Mouse (Mus musculus): Measurements from ENCODE around the gene Prm2. TPM values are rescaled to one million over a fixed set of nuclear protein-coding genes. Genes with fewer than 3 reads are reported as not detected.

Gene Prm2
- polyA plus RNA-seq, 1 experiment from 2014 or later, result not detected

DNA sequence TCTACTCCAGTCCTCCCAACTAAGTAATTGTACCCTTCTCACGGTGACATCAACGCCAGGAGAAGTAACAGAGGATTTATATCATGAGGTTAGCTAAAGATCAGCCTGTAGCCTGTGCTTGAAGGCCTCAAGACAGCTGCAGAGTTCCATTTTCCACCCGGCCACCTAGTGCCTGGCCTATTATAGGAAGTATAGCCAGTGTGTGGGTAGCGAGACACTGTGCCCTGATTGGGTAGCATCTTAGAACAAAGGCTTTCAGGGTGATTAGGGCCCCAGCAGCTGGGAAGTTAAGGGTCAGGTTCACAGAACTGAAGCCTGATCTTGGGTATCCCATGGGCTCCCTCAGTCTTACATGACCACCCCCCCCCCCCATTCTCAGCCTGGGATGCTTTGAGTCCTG lies 7.1 kb downstream of the Prm2 start:
- H3K4me2 ChIP-seq (replicated peaks; ENCODE audit: low read depth, low read length), result no peak overlapping the region
- no peak overlapping the region for H3K27ac ChIP-seq (ENCODE audit: low read depth, low read length)
- H3K36me3 ChIP-seq (ENCODE audit: control insufficient read depth, insufficient read depth, low read length), result no peaks in the 10 kb centered on the region
- ATAC-seq (ENCODE audit: low FRiP score, low TSS enrichment), result no peak
- no peak overlapping the region for H3K9ac ChIP-seq (ENCODE audit: low read depth, low read length)
- WGBS, result 41% methylated on average over 4 of the region's 4 CpGs
- no peaks in the 10 kb centered on the region for H3K27me3 ChIP-seq (ENCODE audit: control insufficient read depth, insufficient read depth, low read length)
- no peak overlapping the region for H3K4me3 ChIP-seq (ENCODE audit: low read length)
- H3K4me1 ChIP-seq (ENCODE audit: control insufficient read depth, insufficient read depth, low read length), result peaks cover 10% of the 10 kb centered on the region
- no peaks in the 10 kb centered on the region for H3K9me3 ChIP-seq (ENCODE audit: control insufficient read depth, low read length)

DNA sequence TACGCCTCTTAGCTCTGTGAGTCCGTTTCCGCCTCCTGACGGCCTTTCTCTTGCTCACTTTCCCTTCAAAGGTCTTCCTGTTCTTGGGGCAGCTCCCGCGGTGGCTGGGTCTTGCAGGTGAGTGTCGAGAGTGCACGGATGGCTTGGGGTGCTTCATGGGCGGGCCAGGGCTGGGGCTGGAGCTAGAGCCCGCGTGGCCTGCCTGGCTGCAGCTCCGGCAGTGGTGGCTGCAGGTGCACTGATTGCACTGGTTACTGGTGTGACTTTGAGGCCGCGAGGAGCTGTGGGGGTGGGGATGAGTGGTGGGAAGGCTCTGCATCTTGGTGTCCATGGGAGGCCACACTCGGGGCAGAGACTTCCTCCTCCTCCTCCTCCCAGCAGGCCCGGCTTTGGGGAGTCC lies 7.7 kb downstream of the Prm2 start, which contains the start of gene Tnp2:
Tnp2 (minus strand) TSS at position 390 of the 400 bp plus-strand sequence.
- H3K4me2 ChIP-seq (replicated peaks; ENCODE audit: low read depth, low read length), result no peak within 1 kb of the TSS
- ATAC-seq (ENCODE audit: low FRiP score, low TSS enrichment), result no peak
- H3K9ac ChIP-seq (ENCODE audit: low read depth, low read length), result no peak within 1 kb of the TSS
- no peaks in the 10 kb centered on the region for H3K27me3 ChIP-seq (ENCODE audit: control insufficient read depth, insufficient read depth, low read length)
- peaks cover 14% of the 10 kb centered on the region for H3K4me1 ChIP-seq (ENCODE audit: control insufficient read depth, insufficient read depth, low read length)
- no peak within 1 kb of the TSS for H3K27ac ChIP-seq (ENCODE audit: low read depth, low read length)
- H3K4me3 ChIP-seq (ENCODE audit: low read length), result no peak within 1 kb of the TSS
- no peaks in the 10 kb centered on the region for H3K9me3 ChIP-seq (ENCODE audit: control insufficient read depth, low read length)
- H3K36me3 ChIP-seq (ENCODE audit: control insufficient read depth, insufficient read depth, low read length), result no peaks in the 10 kb centered on the region
- WGBS, result 35% methylated on average over 16 of the region's 16 CpGs

DNA sequence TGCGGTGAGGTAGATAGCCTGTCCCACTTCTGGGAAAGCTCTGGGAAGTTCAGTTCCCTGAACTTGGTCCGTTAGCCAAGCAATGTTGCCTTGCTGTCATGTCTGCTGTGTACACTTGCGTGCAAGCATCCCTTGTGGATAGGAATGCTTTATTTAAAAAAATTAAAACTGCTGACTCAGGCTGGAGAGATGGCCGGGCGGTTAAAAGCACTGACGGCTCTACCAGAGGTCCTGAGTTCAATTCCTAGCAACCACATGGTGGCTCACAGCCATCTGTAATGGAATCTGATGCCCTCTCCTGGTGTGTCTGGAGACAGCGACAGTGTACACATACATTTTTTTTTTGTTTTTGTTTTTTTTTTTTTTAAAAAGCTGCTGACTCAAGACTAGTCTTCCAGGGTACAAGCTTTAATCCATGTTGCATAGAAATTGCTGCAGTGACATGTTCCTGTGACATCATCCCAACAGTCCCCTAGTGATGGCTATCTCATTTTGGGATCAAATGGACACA lies 8.3 kb downstream of the Prm2 start:
- 76% methylated on average over 7 of the region's 7 CpGs for WGBS
- no peak for ATAC-seq (ENCODE audit: low FRiP score, low TSS enrichment)
- no peaks in the 10 kb centered on the region for H3K9me3 ChIP-seq (ENCODE audit: control insufficient read depth, low read length)

DNA sequence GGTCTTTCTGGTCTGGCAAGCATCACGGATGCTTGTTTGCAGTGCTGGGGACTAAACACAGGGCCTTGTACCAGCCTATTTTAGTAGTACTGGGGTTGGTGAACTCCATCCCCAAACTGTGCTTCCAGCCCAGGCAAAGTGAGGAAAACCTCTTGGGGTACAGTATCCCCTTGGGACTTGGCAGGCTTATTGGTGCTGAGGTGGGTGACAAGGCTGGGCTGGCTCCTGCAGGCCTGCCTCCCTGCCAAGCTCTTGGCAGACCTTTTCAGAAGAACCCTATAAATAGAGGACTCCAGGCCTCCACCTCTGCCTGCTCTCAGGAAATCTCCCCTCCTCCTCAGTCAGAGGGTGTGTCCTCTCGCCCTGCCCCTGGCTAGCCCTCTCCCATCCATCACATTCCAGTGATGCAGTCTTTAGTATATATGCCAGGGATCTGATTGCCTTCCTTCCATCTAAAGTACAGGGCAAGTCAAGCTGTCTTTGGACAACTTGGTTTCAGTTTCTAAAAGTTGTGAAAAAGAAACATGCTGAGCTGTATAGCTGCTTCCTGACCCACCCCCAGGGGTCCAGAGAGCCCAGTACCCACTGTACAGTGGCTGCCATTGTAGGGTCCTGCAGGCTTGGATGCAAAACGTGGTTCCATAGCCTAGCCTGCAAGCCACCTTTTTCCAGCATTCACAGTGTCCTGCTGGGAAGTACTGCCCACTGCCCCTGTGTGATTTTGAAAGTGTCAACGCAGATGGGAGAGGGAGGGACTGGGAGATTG lies 9.0 kb downstream of the Prm2 start:
- Histone ChIP-seq H3K4me2 (replicated peaks; ENCODE audit: low read depth, low read length) (peak overlapping the region; percentile 97; the same call in 1 of the 2 replicates), H3K4me1 (ENCODE audit: control insufficient read depth, insufficient read depth, low read length) (peaks cover 27% of the 10 kb centered on the region), H3K9ac (ENCODE audit: low read depth, low read length) (no peak overlapping the region), H3K27ac (ENCODE audit: low read depth, low read length) (peak overlapping the region; percentile 96; the same call in 1 of the 2 replicates), H3K4me3 (ENCODE audit: low read length) (no peak overlapping the region), H3K36me3 (ENCODE audit: control insufficient read depth, insufficient read depth, low read length) (peaks cover 4% of the 10 kb centered on the region; the same call in 1 of the 2 replicates), H3K9me3 (ENCODE audit: control insufficient read depth, low read length) (no peaks in the 10 kb centered on the region), H3K27me3 (ENCODE audit: control insufficient read depth, insufficient read depth, low read length) (no peaks in the 10 kb centered on the region)
- WGBS, result 51% methylated on average over 4 of the region's 4 CpGs
- no peak for ATAC-seq (ENCODE audit: low FRiP score, low TSS enrichment)

More for the DNA sequence above, 8.3 kb downstream of the Prm2 start:
- Histone ChIP-seq H3K27me3 (ENCODE audit: control insufficient read depth, insufficient read depth, low read length) (no peaks in the 10 kb centered on the region), H3K4me2 (replicated peaks; ENCODE audit: low read depth, low read length) (no peak overlapping the region), H3K4me3 (ENCODE audit: low read length) (no peak overlapping the region), H3K36me3 (ENCODE audit: control insufficient read depth, insufficient read depth, low read length) (peaks cover under 1% of the 10 kb centered on the region; the same call in 1 of the 2 replicates), H3K9ac (ENCODE audit: low read depth, low read length) (no peak overlapping the region), H3K27ac (ENCODE audit: low read depth, low read length) (no peak overlapping the region), H3K4me1 (ENCODE audit: control insufficient read depth, insufficient read depth, low read length) (peaks cover 21% of the 10 kb centered on the region)

DNA sequence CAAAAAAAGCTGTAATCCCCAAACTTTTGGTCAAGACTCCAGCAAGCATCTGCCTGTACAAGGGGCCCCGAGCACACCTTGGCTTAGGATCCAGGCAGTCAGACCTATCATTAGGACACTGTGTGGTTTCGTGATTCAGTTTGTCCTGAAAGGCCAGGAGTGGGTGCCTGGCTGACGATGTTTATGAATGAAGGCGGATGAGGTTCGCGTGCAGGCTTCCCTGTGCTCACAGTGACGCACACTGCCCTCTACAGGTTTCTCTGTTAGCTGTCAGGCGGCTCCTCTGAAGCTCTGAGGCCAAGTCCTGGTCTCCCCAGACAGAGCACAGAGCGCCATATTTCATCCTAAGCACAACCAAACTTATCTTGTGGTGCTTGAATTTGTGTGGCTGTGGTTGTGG lies 9.6 kb downstream of the Prm2 start:
- H3K36me3 ChIP-seq (ENCODE audit: control insufficient read depth, insufficient read depth, low read length), result peaks cover 4% of the 10 kb centered on the region; the same call in 1 of the 2 replicates
- peaks cover 28% of the 10 kb centered on the region for H3K4me1 ChIP-seq (ENCODE audit: control insufficient read depth, insufficient read depth, low read length)
- H3K9me3 ChIP-seq (ENCODE audit: control insufficient read depth, low read length), result no peaks in the 10 kb centered on the region
- peak overlapping the region; percentile 81 for H3K9ac ChIP-seq (ENCODE audit: low read depth, low read length)
- WGBS, result 0% methylated on average over 9 of the region's 9 CpGs
- H3K27me3 ChIP-seq (ENCODE audit: control insufficient read depth, insufficient read depth, low read length), result no peaks in the 10 kb centered on the region
- ATAC-seq (ENCODE audit: low FRiP score, low TSS enrichment), result peak; percentile 33
- H3K27ac ChIP-seq (ENCODE audit: low read depth, low read length), result peak overlapping the region; percentile 96
- H3K4me2 ChIP-seq (replicated peaks; ENCODE audit: low read depth, low read length), result peak overlapping the region; percentile 97
- H3K4me3 ChIP-seq (ENCODE audit: low read length), result peak overlapping the region; percentile 56

DNA sequence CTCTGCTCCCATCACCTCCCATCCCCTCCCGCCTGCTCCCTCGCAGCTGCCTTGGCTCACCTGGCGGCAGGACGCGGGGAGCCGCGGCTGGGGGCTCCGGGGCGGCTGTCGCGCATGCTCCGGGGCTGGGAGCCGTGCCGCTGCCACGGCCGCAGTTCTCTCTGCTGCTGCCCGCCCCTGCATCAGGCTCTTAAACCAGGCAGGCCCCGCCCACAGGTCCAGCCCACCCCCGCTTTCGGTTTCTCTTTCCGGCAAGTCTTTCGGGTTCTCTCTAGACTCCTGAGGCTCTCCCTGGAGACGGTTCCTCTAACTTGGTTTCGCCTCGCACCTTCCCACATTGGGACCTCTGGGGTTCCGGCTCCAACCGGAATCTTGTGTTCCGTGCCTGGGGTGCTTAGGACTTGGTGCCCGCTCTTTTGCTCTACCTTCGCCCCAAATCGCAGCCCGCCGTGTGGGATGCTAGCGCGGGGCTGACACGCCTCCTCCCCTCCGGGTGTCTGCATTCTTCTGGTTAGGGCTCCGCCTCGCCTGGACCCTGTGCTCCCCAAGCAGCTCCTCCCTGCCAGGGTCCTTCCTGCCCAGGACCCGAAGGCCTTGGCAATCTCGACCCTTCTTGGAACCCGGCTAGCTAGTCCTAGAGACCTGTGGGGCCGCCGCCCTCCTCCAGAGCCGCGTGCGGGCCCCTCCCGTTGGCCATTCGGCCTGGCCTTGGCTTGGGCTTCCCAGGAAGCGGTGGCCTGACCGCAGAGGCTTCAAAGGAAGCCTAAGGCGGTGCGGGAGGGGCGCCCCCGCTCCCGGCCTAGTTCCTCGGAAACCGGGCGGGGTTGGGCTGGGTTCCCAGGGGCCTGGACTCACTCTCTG lies 10.3 kb downstream of the Prm2 start, which contains the start of gene Socs1:
Socs1 (minus strand) TSS at position 166 of the 861 bp plus-strand sequence.
- H3K9ac ChIP-seq (ENCODE audit: low read depth, low read length), result peak within 1 kb of the TSS; percentile 81
- H3K27me3 ChIP-seq (ENCODE audit: control insufficient read depth, insufficient read depth, low read length), result no peaks in the 10 kb centered on the region
- peaks cover 4% of the 10 kb centered on the region; the same call in 1 of the 2 replicates for H3K36me3 ChIP-seq (ENCODE audit: control insufficient read depth, insufficient read depth, low read length)
- WGBS, result under 1% methylated on average over 53 of the region's 59 CpGs
- H3K4me3 ChIP-seq (ENCODE audit: low read length), result peak within 1 kb of the TSS; percentile 56
- H3K27ac ChIP-seq (ENCODE audit: low read depth, low read length), result peak within 1 kb of the TSS; percentile 96
- ATAC-seq (ENCODE audit: low FRiP score, low TSS enrichment), result peak; percentile 85
- H3K4me1 ChIP-seq (ENCODE audit: control insufficient read depth, insufficient read depth, low read length), result peaks cover 28% of the 10 kb centered on the region
- no peaks in the 10 kb centered on the region for H3K9me3 ChIP-seq (ENCODE audit: control insufficient read depth, low read length)
- peak within 1 kb of the TSS; percentile 97 for H3K4me2 ChIP-seq (replicated peaks; ENCODE audit: low read depth, low read length)

DNA sequence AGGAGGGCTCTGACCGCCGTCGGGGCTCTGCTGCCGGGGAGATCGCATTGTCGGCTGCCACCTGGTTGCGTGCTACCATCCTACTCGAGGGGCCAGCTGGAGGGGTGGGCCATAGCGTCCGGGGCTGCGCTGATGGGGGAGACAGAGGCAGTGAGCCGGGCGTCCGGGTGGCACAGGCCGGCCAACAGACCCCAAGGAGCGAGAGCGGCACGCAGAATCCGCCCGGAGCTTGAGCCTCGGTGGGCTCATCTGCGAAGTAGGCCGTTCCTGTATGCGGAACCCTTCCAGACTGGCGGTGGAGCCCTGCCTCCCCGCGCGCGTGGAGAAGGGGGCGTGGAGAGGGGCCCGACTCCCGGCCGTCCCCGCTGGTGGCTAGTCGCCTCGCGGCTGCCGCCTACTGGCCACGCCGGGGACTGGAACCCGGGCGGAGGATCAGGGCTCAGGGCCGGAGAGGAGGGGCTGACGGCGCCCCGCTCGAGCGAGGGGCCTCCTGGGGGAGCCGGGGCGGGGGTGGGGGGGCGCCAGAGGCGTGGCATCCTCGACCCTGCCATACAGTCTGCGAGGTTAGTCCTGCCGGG lies 11.1 kb downstream of the Prm2 start:
- H3K9me3 ChIP-seq (ENCODE audit: control insufficient read depth, low read length), result no peaks in the 10 kb centered on the region
- peaks cover 28% of the 10 kb centered on the region for H3K4me1 ChIP-seq (ENCODE audit: control insufficient read depth, insufficient read depth, low read length)
- H3K27ac ChIP-seq (ENCODE audit: low read depth, low read length), result peak overlapping the region; percentile 96
- H3K27me3 ChIP-seq (ENCODE audit: control insufficient read depth, insufficient read depth, low read length), result no peaks in the 10 kb centered on the region
- peak overlapping the region; percentile 56 for H3K4me3 ChIP-seq (ENCODE audit: low read length)
- H3K4me2 ChIP-seq (replicated peaks; ENCODE audit: low read depth, low read length), result peak overlapping the region; percentile 97
- ATAC-seq (ENCODE audit: low FRiP score, low TSS enrichment), result peak; percentile 75
- H3K36me3 ChIP-seq (ENCODE audit: control insufficient read depth, insufficient read depth, low read length), result peaks cover 4% of the 10 kb centered on the region; the same call in 1 of the 2 replicates
- peak overlapping the region; percentile 81 for H3K9ac ChIP-seq (ENCODE audit: low read depth, low read length)
- WGBS, result under 1% methylated on average over 44 of the region's 55 CpGs

GRCm38 (mm10) chr16:10783883-10784792 lies 11.8 kb downstream of the Prm2 start:
- H3K4me1 ChIP-seq (ENCODE audit: control insufficient read depth, insufficient read depth, low read length), result peaks cover 28% of the 10 kb centered on the region

More at GRCm38 (mm10) chr16:10783883-10784792, 11.8 kb downstream of the Prm2 start:
- Histone ChIP-seq H3K27me3 (ENCODE audit: control insufficient read depth, insufficient read depth, low read length) (no peaks in the 10 kb centered on the region), H3K9me3 (ENCODE audit: control insufficient read depth, low read length) (no peaks in the 10 kb centered on the region), H3K4me3 (ENCODE audit: low read length) (peak overlapping the region; percentile 56), H3K9ac (ENCODE audit: low read depth, low read length) (peak overlapping the region; percentile 81), H3K4me2 (replicated peaks; ENCODE audit: low read depth, low read length) (peak overlapping the region; percentile 97), H3K36me3 (ENCODE audit: control insufficient read depth, insufficient read depth, low read length) (peaks cover 4% of the 10 kb centered on the region; the same call in 1 of the 2 replicates), H3K27ac (ENCODE audit: low read depth, low read length) (peak overlapping the region; percentile 96)
- ATAC-seq (ENCODE audit: low FRiP score, low TSS enrichment), result no peak
- WGBS, result 2% methylated on average over 78 of the region's 81 CpGs
